Mouse (Mus musculus) MEL (cell line): ENCODE measurements at regions not wholly inside any gene's neighbourhood (a gene's known extent, or its start where the extent isn't known, plus 50 kb on each side); places are given as distances from the start of the nearest gene placed in this dataset.

Experiments used
- DNase-seq: peaks from one replicate; pipeline ENCODE4 v3.0.0; 2011; ENCODE audit warnings: low read depth, low spot score
- H3K27ac ChIP-seq: 2 replicates; pipeline ENCODE4 v1.5.1; 2012; ENCODE audit warnings: low read depth, mild to moderate bottlenecking, control low read depth, low read length, moderate library complexity; ENCODE audit not compliant: control insufficient read depth
- H3K27me3 ChIP-seq, 2 experiments: fragments of 150-350 bp in 1 of 2; sonication (generic) in 1 of 2; 2 replicates each; pipeline ENCODE4 v1.6.1; 2012; ENCODE audit warnings: low read length in 2 of 2, mild to moderate bottlenecking in 2 of 2, improper control_type of control experiment in 1 of 2, moderate library complexity in 1 of 2; ENCODE audit not compliant: insufficient read depth in 2 of 2, control insufficient read depth in 1 of 2
- H3K36me3 ChIP-seq, 2 experiments: 2 replicates each; pipeline ENCODE4 v1.6.1; 2012 to 2014; ENCODE audit warnings: low read length in 2 of 2, improper control_type of control experiment in 1 of 2, inconsistent platforms in 1 of 2, mild to moderate bottlenecking in 1 of 2; ENCODE audit not compliant: insufficient read depth in 2 of 2, control insufficient read depth in 1 of 2
- H3K4me1 ChIP-seq, 2 experiments: fragments of 150-350 bp in 1 of 2; sonication (generic) in 1 of 2; 2 replicates each; pipeline ENCODE4 v1.6.1; 2012; ENCODE audit warnings: low read length in 2 of 2, improper control_type of control experiment in 1 of 2, mild to moderate bottlenecking in 1 of 2; ENCODE audit not compliant: insufficient read depth in 2 of 2, control insufficient read depth in 1 of 2
- H3K4me3 ChIP-seq, 2 experiments: fragments of 150-350 bp in 1 of 2; sonication (generic) in 1 of 2; 2 replicates each; pipeline ENCODE4 v1.5.1; 2012; ENCODE audit warnings: low read depth in 2 of 2, low read length in 2 of 2, mild to moderate bottlenecking in 2 of 2, moderate library complexity in 2 of 2, control low read depth in 1 of 2, improper control_type of control experiment in 1 of 2; ENCODE audit not compliant: control insufficient read depth in 1 of 2, insufficient read depth in 1 of 2
- H3K79me2 ChIP-seq: 2 replicates; pipeline ENCODE4 v1.6.1; 2012; ENCODE audit warnings: mild to moderate bottlenecking, low read length, moderate library complexity; ENCODE audit not compliant: control insufficient read depth, poor library complexity, insufficient read depth
- H3K9ac ChIP-seq: 2 replicates; pipeline ENCODE4 v1.6.1; 2012; ENCODE audit warnings: low read depth, mild to moderate bottlenecking, control low read depth, low read length, moderate library complexity; ENCODE audit not compliant: control insufficient read depth, poor library complexity, severe bottlenecking
- H3K9me3 ChIP-seq: fragments of 150-350 bp; sonication (generic); replicated peaks from 2 replicates; pipeline ENCODE4 v1.6.1; 2012; ENCODE audit warnings: mild to moderate bottlenecking, low read length, improper control_type of control experiment, moderate library complexity; ENCODE audit not compliant: insufficient read depth
- CHD2 ChIP-seq: IDR thresholded peaks from 2 replicates; pipeline ENCODE4 v1.6.1; 2011; ENCODE audit warnings: low read length, improper control_type of control experiment
- GABPA ChIP-seq: IDR thresholded peaks from 2 replicates; pipeline ENCODE4 v1.6.1; 2012; ENCODE audit warnings: low read depth, mild to moderate bottlenecking, inconsistent platforms, low read length, improper control_type of control experiment, moderate library complexity
- GATA1 ChIP-seq: IDR thresholded peaks from 2 replicates; pipeline ENCODE4 v1.6.1; 2011; ENCODE audit warnings: low read depth, low read length, improper control_type of control experiment
- JUND ChIP-seq: IDR thresholded peaks from 2 replicates; pipeline ENCODE4 v1.6.1; 2011; ENCODE audit warnings: low read depth, mild to moderate bottlenecking, improper control_type of control experiment, low read length
- KAT2A ChIP-seq: conservative IDR thresholded peaks from 2 replicates; pipeline ENCODE4 v1.6.1; 2012; ENCODE audit warnings: low read depth, low read length, improper control_type of control experiment, inconsistent platforms
- MAFK ChIP-seq: IDR thresholded peaks from 2 replicates; pipeline ENCODE4 v1.6.1; 2011; ENCODE audit warnings: low read depth, mild to moderate bottlenecking, low read length, improper control_type of control experiment, borderline replicate concordance
- MAX ChIP-seq: IDR thresholded peaks from 2 replicates; pipeline ENCODE4 v1.6.1; 2011; ENCODE audit warnings: low read length, improper control_type of control experiment
- MAZ ChIP-seq: IDR thresholded peaks from 2 replicates; pipeline ENCODE4 v1.6.1; 2012; ENCODE audit warnings: low read depth, mild to moderate bottlenecking, inconsistent platforms, low read length, improper control_type of control experiment
- MXI1 ChIP-seq: IDR thresholded peaks from 2 replicates; pipeline ENCODE4 v1.6.1; 2011; ENCODE audit warnings: mild to moderate bottlenecking, low read depth, low read length, improper control_type of control experiment
- MYC ChIP-seq: IDR thresholded peaks from 2 replicates; pipeline ENCODE4 v1.6.1; 2011; ENCODE audit warnings: low read depth, mild to moderate bottlenecking, low read length, improper control_type of control experiment, moderate library complexity
- NELFE ChIP-seq: IDR thresholded peaks from 2 replicates; pipeline ENCODE4 v1.6.1; 2011; ENCODE audit warnings: low read depth, low read length, improper control_type of control experiment
- NRF1 ChIP-seq: IDR thresholded peaks from 2 replicates; pipeline ENCODE4 v1.6.1; 2014; ENCODE audit warnings: low read depth, mild to moderate bottlenecking, inconsistent platforms, low read length, improper control_type of control experiment, moderate library complexity; ENCODE audit not compliant: poor library complexity, insufficient read depth, severe bottlenecking
- POLR2A ChIP-seq, 2 experiments: IDR thresholded peaks; 2 replicates each; pipeline ENCODE4 v1.6.1; 2011 to 2012; ENCODE audit warnings: low read length in 2 of 2, mild to moderate bottlenecking in 2 of 2, control low read depth in 1 of 2, improper control_type of control experiment in 1 of 2, low read depth in 1 of 2, moderate library complexity in 1 of 2; ENCODE audit not compliant: control insufficient read depth in 1 of 2, insufficient read depth in 1 of 2, poor library complexity in 1 of 2
- POLR2AphosphoS2 ChIP-seq: IDR thresholded peaks from 2 replicates; pipeline ENCODE4 v1.6.1; 2011; ENCODE audit warnings: low read length, improper control_type of control experiment
- POLR2AphosphoS5 ChIP-seq: IDR thresholded peaks from 2 replicates; pipeline ENCODE4 v1.6.1; 2012; ENCODE audit warnings: low read depth, borderline replicate concordance, mild to moderate bottlenecking, inconsistent platforms, low read length, moderate library complexity, mixed read lengths
- RAD21 ChIP-seq: IDR thresholded peaks from 2 replicates; pipeline ENCODE4 v1.6.1; 2011; ENCODE audit warnings: mild to moderate bottlenecking, low read depth, low read length, improper control_type of control experiment
- RCOR1 ChIP-seq: IDR thresholded peaks from 2 replicates; pipeline ENCODE4 v1.6.1; 2012; ENCODE audit warnings: low read depth, mild to moderate bottlenecking, inconsistent platforms, low read length, improper control_type of control experiment
- SIN3A ChIP-seq: IDR thresholded peaks from 2 replicates; pipeline ENCODE4 v1.6.1; 2012; ENCODE audit warnings: low read length, improper control_type of control experiment, inconsistent platforms
- SMC3 ChIP-seq: IDR thresholded peaks from 2 replicates; pipeline ENCODE4 v1.6.1; 2011; ENCODE audit warnings: low read depth, low read length, improper control_type of control experiment
- TAL1 ChIP-seq: IDR thresholded peaks from 2 replicates; pipeline ENCODE4 v1.6.1; 2012; ENCODE audit warnings: mild to moderate bottlenecking, inconsistent platforms, low read length, moderate library complexity, mixed read lengths
- TBP ChIP-seq: IDR thresholded peaks from 2 replicates; pipeline ENCODE4 v1.8.0; 2011; ENCODE audit warnings: low read depth, low read length, improper control_type of control experiment
- TCF12 ChIP-seq: IDR thresholded peaks from 2 replicates; pipeline ENCODE4 v1.6.1; 2014; ENCODE audit warnings: low read depth, mild to moderate bottlenecking, inconsistent platforms, low read length, improper control_type of control experiment, moderate library complexity
- UBTF ChIP-seq: IDR thresholded peaks from 2 replicates; pipeline ENCODE4 v1.6.1; 2012; ENCODE audit warnings: low read depth, mild to moderate bottlenecking, inconsistent platforms, low read length, improper control_type of control experiment, moderate library complexity, borderline replicate concordance; ENCODE audit not compliant: insufficient read depth
- USF2 ChIP-seq, 2 experiments: IDR thresholded peaks; 2 replicates each; pipeline ENCODE4 v1.6.1; 2011 to 2012; ENCODE audit warnings: improper control_type of control experiment in 2 of 2, low read length in 2 of 2, borderline replicate concordance in 1 of 2, inconsistent platforms in 1 of 2, low read depth in 1 of 2, mild to moderate bottlenecking in 1 of 2; ENCODE audit not compliant: insufficient read depth in 1 of 2
- ZKSCAN1 ChIP-seq: IDR thresholded peaks from 2 replicates; pipeline ENCODE4 v1.6.1; 2012; ENCODE audit warnings: low read depth, mild to moderate bottlenecking, inconsistent platforms, low read length, improper control_type of control experiment, moderate library complexity
- ZMIZ1 ChIP-seq: IDR thresholded peaks from 2 replicates; pipeline ENCODE4 v1.6.1; 2012; ENCODE audit warnings: low read depth, mild to moderate bottlenecking, inconsistent platforms, low read length, improper control_type of control experiment, moderate library complexity

- DNase-seq: no peak
- H3K4me3 ChIP-seq: no peak overlapping the region
- no peaks in the 10 kb centered on the region for H3K4me1 ChIP-seq
- no peaks in the 10 kb centered on the region for H3K79me2 ChIP-seq
- no peaks in the 10 kb centered on the region for H3K36me3 ChIP-seq
- H3K27ac ChIP-seq: no peak overlapping the region
- H3K9ac ChIP-seq: no peak overlapping the region
- no peaks in the 10 kb centered on the region for H3K9me3 ChIP-seq
- no peak for TF ChIP-seq RCOR1
- TF ChIP-seq CHD2: no peak
- no peak for TF ChIP-seq TCF12
- no peak for TF ChIP-seq MYC
- TF ChIP-seq POLR2AphosphoS5: no peak
- no peak for TF ChIP-seq RAD21
- no peak for TF ChIP-seq KAT2A
- no peak for TF ChIP-seq MXI1
- no peak for TF ChIP-seq SIN3A
- TF ChIP-seq NRF1: no peak
- no peak for TF ChIP-seq ZMIZ1
- TF ChIP-seq MAX: no peak
- TF ChIP-seq UBTF: no peak
- no peak for TF ChIP-seq MAFK
- TF ChIP-seq POLR2A (IDR thresholded peaks at IDR 0.05; ENCODE audit: control insufficient read depth in 1 of 2, insufficient read depth in 1 of 2, low read depth in 1 of 2, low read length in 2 of 2, poor library complexity in 1 of 2): no peak
- no peak for TF ChIP-seq TBP
- no peak for TF ChIP-seq SMC3
- no peaks in the 10 kb centered on the region for H3K27me3 ChIP-seq
Measured at GRCm38 (mm10) chr1:77815451-77815850, 300.6 kb upstream of the Epha4 start.

- H3K4me1 ChIP-seq: no peaks in the 10 kb centered on the region
- no peaks in the 10 kb centered on the region for H3K27me3 ChIP-seq
- no peaks in the 10 kb centered on the region for H3K79me2 ChIP-seq
- H3K4me3 ChIP-seq: no peak overlapping the region
- no peak for TF ChIP-seq GATA1
- TF ChIP-seq USF2 (IDR thresholded peaks at IDR 0.05; ENCODE audit: borderline replicate concordance in 1 of 2, insufficient read depth in 1 of 2, low read depth in 1 of 2, low read length in 2 of 2): no peak
- TF ChIP-seq CHD2: no peak
- TF ChIP-seq MAX: no peak
- no peak for TF ChIP-seq ZKSCAN1
- no peak for TF ChIP-seq MAZ
- no peak for TF ChIP-seq UBTF
- no peak for TF ChIP-seq NELFE
- TF ChIP-seq POLR2AphosphoS2: no peak
- TF ChIP-seq GABPA: no peak
- TF ChIP-seq POLR2A (IDR thresholded peaks at IDR 0.05; ENCODE audit: control insufficient read depth in 1 of 2, insufficient read depth in 1 of 2, low read depth in 1 of 2, low read length in 2 of 2, poor library complexity in 1 of 2): no peak
- no peak for TF ChIP-seq RAD21
- no peak for TF ChIP-seq JUND
- TF ChIP-seq TAL1: no peak
- no peak for TF ChIP-seq RCOR1
- no peak for DNase-seq
- no peaks in the 10 kb centered on the region for H3K36me3 ChIP-seq
- H3K9ac ChIP-seq: no peak overlapping the region
- no peak overlapping the region for H3K27ac ChIP-seq
- H3K9me3 ChIP-seq: no peaks in the 10 kb centered on the region
Measured at GRCm38 (mm10) chr1:77811573-77811972, 296.7 kb upstream of the Epha4 start.
